Mouse (Mus musculus): ENCODE results near the gene AA467197.

DNA sequence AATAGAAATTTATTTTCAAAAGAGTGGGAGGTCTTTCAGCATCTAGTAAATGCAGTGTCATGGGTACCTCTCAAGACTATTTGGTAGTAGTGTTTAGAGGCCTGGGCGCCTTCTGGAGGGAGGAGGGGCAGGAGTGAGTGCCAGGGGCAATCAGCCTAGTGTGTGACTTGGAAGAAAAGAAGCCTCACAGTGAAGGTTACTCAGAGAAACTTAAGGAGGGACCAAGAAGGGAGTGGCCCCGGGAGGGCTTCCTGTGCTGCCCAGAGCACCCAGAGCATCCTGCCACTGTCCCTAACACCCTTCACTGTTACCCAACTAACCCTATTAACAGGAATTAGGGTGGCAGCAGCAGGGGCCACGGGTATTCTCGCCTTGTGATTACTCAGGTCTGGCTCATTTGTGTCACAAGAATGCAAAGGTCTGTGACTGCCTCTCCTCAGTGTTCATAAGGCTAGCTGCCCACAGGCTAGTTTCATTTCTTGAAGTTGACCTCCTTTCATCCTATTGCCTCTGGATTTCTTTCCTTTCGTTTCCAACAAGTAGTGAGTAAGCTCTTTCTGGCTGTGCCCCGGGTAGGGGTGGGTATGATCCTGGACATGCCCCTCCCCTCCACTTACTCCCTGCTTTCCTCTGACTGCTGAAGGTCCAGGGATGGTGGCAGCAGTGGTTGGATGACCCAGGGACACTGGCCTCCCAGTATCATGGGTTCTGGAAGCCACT, 28.6 kb downstream of the AA467197 start:
- TF ChIP-seq CTCF (IDR thresholded peaks at IDR 0.05; ENCODE audit: borderline replicate concordance, insufficient read depth, low read length) = no peak
- no peak for TF ChIP-seq POLR2A (IDR thresholded peaks at IDR 0.05; ENCODE audit: low read depth, low read length)
